Mouse (Mus musculus) liver, embryonic 11.5 days (tissue): Measurements from ENCODE around the gene Plekhg2. TPM values are rescaled to one million over a fixed set of nuclear protein-coding genes. Genes with fewer than 3 reads are reported as not detected.

Source experiments
- ATAC-seq: fragments of 200-750 bp; cut with Nextera tagmentation; replicated peaks from 2 replicates; pipeline ENCODE4 v1.8.0; 2017; ENCODE audit warnings: moderate number of reproducible peaks, mild to moderate bottlenecking, moderate TSS enrichment, moderate library complexity; ENCODE audit not compliant: low FRiP score
- DNase-seq: peaks from one replicate; pipeline ENCODE4 v3.0.0-alpha.2; 2017; ENCODE audit warnings: low spot score
- H3K27ac ChIP-seq: fragments of 300-500 bp; sonication (generic); 2 replicates; pipeline ENCODE4 v1.5.1; 2014; ENCODE audit warnings: mild to moderate bottlenecking, low read depth, low read length, control low read depth
- H3K27me3 ChIP-seq: fragments of 300-500 bp; sonication (generic); replicated peaks from 2 replicates; pipeline ENCODE4 v1.6.1; 2014; ENCODE audit warnings: low read length, mixed read lengths; ENCODE audit not compliant: control insufficient read depth, insufficient read depth
- H3K36me3 ChIP-seq: fragments of 300-500 bp; sonication (generic); 2 replicates; pipeline ENCODE4 v1.6.1; 2014; ENCODE audit warnings: mild to moderate bottlenecking, low read length, moderate library complexity, mixed read lengths; ENCODE audit not compliant: control insufficient read depth, insufficient read depth
- H3K4me1 ChIP-seq: fragments of 300-500 bp; sonication (generic); replicated peaks from 2 replicates; pipeline ENCODE4 v1.6.1; 2014; ENCODE audit warnings: low read length, mixed read lengths; ENCODE audit not compliant: control insufficient read depth, insufficient read depth
- H3K4me2 ChIP-seq: fragments of 300-500 bp; sonication (generic); 2 replicates; pipeline ENCODE4 v1.6.1; 2014; ENCODE audit warnings: mild to moderate bottlenecking, control low read depth, moderate library complexity
- H3K4me3 ChIP-seq: fragments of 300-500 bp; sonication (generic); 2 replicates; pipeline ENCODE4 v1.5.1; 2014; ENCODE audit warnings: low read depth, low read length, control low read depth
- H3K9ac ChIP-seq: fragments of 300-500 bp; sonication (generic); 2 replicates; pipeline ENCODE4 v1.6.1; 2014; ENCODE audit warnings: low read depth, low read length, control low read depth
- H3K9me3 ChIP-seq: fragments of 300-500 bp; sonication (generic); 2 replicates; pipeline ENCODE4 v1.6.1; 2016; ENCODE audit warnings: low read length, inconsistent platforms, mixed read lengths; ENCODE audit not compliant: control insufficient read depth
- WGBS: fragments of 180-500 bp; shearing (Covaris S2); extraction: QIAGEN DNeasy Blood & Tissue Kit; methylation state at CpG from one replicate; pipeline ENCODE4 v1.1.7; 2014; 5-methylcytosine and 5-hydroxymethylcytosine counted together
- polyA plus RNA-seq: library from polyadenylated mRNA; unstranded; fragments of >200 nt; fragmentation: Nextera tagmentation; extraction: Ambion mirVana; gene quantifications from 2 replicates; pipeline ENCODE4 v1.2.1, GENCODE M21; 2014

Plekhg2 gene
- polyA plus RNA-seq, 1 experiment from 2014 or later, result 34.4 TPM

GRCm38 (mm10) chr7:28386462-28386861 is 14.1 kb upstream of the Plekhg2 start:
- Histone ChIP-seq H3K27ac (no peak overlapping the region; the same call in 1 of the 2 replicates), H3K36me3 (peaks cover 19% of the 10 kb centered on the region), H3K4me2 (peak overlapping the region; percentile 17; the same call in 1 of the 2 replicates), H3K27me3 (no peaks in the 10 kb centered on the region), H3K4me1 (peaks cover 25% of the 10 kb centered on the region), H3K9ac (no peak overlapping the region), H3K9me3 (no peaks in the 10 kb centered on the region), H3K4me3 (0 out of 2 replicates have a peak overlapping the region, but pooled peaks have one; percentile 5)
- WGBS, result 4% methylated on average over 4 of the region's 4 CpGs
- DNase-seq (peak; percentile 83), ATAC-seq (peak; percentile 40; the same call in 1 of the 2 replicates)

- WGBS, result 56% methylated on average over 7 of the region's 7 CpGs
- Histone ChIP-seq H3K9ac (no peak overlapping the region), H3K4me3 (0 out of 2 replicates have a peak overlapping the region, but pooled peaks have one; percentile 5), H3K36me3 (peaks cover 19% of the 10 kb centered on the region), H3K4me1 (peaks cover 28% of the 10 kb centered on the region), H3K27ac (peak overlapping the region; percentile 55; the same call in 1 of the 2 replicates), H3K9me3 (no peaks in the 10 kb centered on the region), H3K4me2 (peak overlapping the region; percentile 17), H3K27me3 (no peaks in the 10 kb centered on the region)
- DNase-seq (no peak), ATAC-seq (no peak)
Observed at GRCm38 (mm10) chr7:28386007-28386406, 13.6 kb upstream of the Plekhg2 start.

GRCm38 (mm10) chr7:28385196-28385595 is 12.8 kb upstream of the Plekhg2 start:
- no peak for ATAC-seq
- Histone ChIP-seq H3K9ac (no peak overlapping the region), H3K4me3 (no peak overlapping the region), H3K4me2 (no peak overlapping the region), H3K27me3 (no peaks in the 10 kb centered on the region), H3K27ac (peak overlapping the region; percentile 55), H3K36me3 (peaks cover 16% of the 10 kb centered on the region), H3K4me1 (peaks cover 36% of the 10 kb centered on the region), H3K9me3 (no peaks in the 10 kb centered on the region)
- DNase-seq, result no peak
- WGBS, result 92% methylated on average over 9 of the region's 9 CpGs

GRCm38 (mm10) chr7:28384162-28384561 is 11.8 kb upstream of the Plekhg2 start:
- Histone ChIP-seq H3K4me3 (no peak overlapping the region), H3K27ac (0 out of 2 replicates have a peak overlapping the region, but pooled peaks have one; percentile 89), H3K9ac (no peak overlapping the region), H3K4me2 (no peak overlapping the region), H3K27me3 (no peaks in the 10 kb centered on the region), H3K4me1 (peaks cover 46% of the 10 kb centered on the region), H3K9me3 (no peaks in the 10 kb centered on the region), H3K36me3 (peaks cover 9% of the 10 kb centered on the region; the same call in 1 of the 2 replicates)
- ATAC-seq (no peak), DNase-seq (no peak)
- WGBS, result 72% methylated on average over 6 of the region's 6 CpGs

GRCm38 (mm10) chr7:28383606-28384005 is 11.2 kb upstream of the Plekhg2 start:
- no peak for ATAC-seq
- Histone ChIP-seq H3K9me3 (no peaks in the 10 kb centered on the region), H3K9ac (peak overlapping the region; percentile 61; the same call in 1 of the 2 replicates), H3K36me3 (peaks cover 5% of the 10 kb centered on the region; the same call in 1 of the 2 replicates), H3K4me2 (peak overlapping the region; percentile 92), H3K27ac (peak overlapping the region; percentile 89), H3K4me1 (peaks cover 50% of the 10 kb centered on the region), H3K27me3 (no peaks in the 10 kb centered on the region), H3K4me3 (no peak overlapping the region)
- 49% methylated on average over 4 of the region's 4 CpGs for WGBS
- no peak for DNase-seq

- H3K4me3 ChIP-seq, result peak overlapping the region; percentile 41
- 16% methylated on average over 11 of the region's 11 CpGs for WGBS
- H3K27ac ChIP-seq, result peak overlapping the region; percentile 89
- H3K4me1 ChIP-seq, result peaks cover 56% of the 10 kb centered on the region
- peak overlapping the region; percentile 61 for H3K9ac ChIP-seq
- ATAC-seq, result peak; percentile 48
- H3K27me3 ChIP-seq, result no peaks in the 10 kb centered on the region
- peak overlapping the region; percentile 92 for H3K4me2 ChIP-seq
- peaks cover 7% of the 10 kb centered on the region for H3K36me3 ChIP-seq
- peak; percentile 60 for DNase-seq
- no peaks in the 10 kb centered on the region for H3K9me3 ChIP-seq
Observed at GRCm38 (mm10) chr7:28382981-28383396, 10.6 kb upstream of the Plekhg2 start.

GRCm38 (mm10) chr7:28382347-28382951 is 10.1 kb upstream of the Plekhg2 start:
- DNase-seq (no peak), ATAC-seq (no peak)
- peaks cover 62% of the 10 kb centered on the region for H3K4me1 ChIP-seq
- WGBS, result 31% methylated on average over 10 of the region's 12 CpGs
- no peaks in the 10 kb centered on the region for H3K27me3 ChIP-seq
- peaks cover 12% of the 10 kb centered on the region for H3K36me3 ChIP-seq
- peak overlapping the region; percentile 41 for H3K4me3 ChIP-seq
- H3K9me3 ChIP-seq, result no peaks in the 10 kb centered on the region
- peak overlapping the region; percentile 89 for H3K27ac ChIP-seq
- H3K4me2 ChIP-seq, result peak overlapping the region; percentile 92
- peak overlapping the region; percentile 61 for H3K9ac ChIP-seq

GRCm38 (mm10) chr7:28381938-28382337 is 9.5 kb upstream of the Plekhg2 start:
- DNase-seq (peak; percentile 84), ATAC-seq (peak; percentile 38)
- Histone ChIP-seq H3K4me3 (peak overlapping the region; percentile 41), H3K27ac (peak overlapping the region; percentile 89), H3K4me2 (peak overlapping the region; percentile 92), H3K36me3 (peaks cover 12% of the 10 kb centered on the region), H3K4me1 (peaks cover 67% of the 10 kb centered on the region), H3K9me3 (no peaks in the 10 kb centered on the region), H3K27me3 (no peaks in the 10 kb centered on the region), H3K9ac (peak overlapping the region; percentile 61)
- WGBS, result 1% methylated on average over 17 of the region's 20 CpGs
